Mouse (Mus musculus) ES-E14 (cell line): ENCODE measurements around the gene Colgalt1. TPM values are rescaled to one million over a fixed set of nuclear protein-coding genes. Genes with fewer than 3 reads are reported as not detected.

Experiments used
- DNase-seq: peaks from one replicate; pipeline ENCODE4 v3.0.0-alpha.2; 2013; ENCODE audit warnings: low read depth, low spot score
- H3K27ac ChIP-seq: 2 replicates; pipeline ENCODE4 v1.5.1; 2012; ENCODE audit warnings: low read depth, mild to moderate bottlenecking, low read length, moderate library complexity, mixed read lengths; ENCODE audit not compliant: poor library complexity, insufficient read depth, severe bottlenecking
- H3K36me3 ChIP-seq: 2 replicates; pipeline ENCODE4 v1.6.1; 2012; ENCODE audit warnings: mild to moderate bottlenecking, low read length, moderate library complexity, mixed read lengths; ENCODE audit not compliant: control insufficient read depth, poor library complexity, insufficient read depth, severe bottlenecking
- H3K4me1 ChIP-seq, 2 experiments: fragments of 150-350 bp in 1 of 2; sonication (generic) in 1 of 2; 2 replicates each; pipeline ENCODE4 v1.6.1; 2012; ENCODE audit warnings: low read length in 2 of 2, mild to moderate bottlenecking in 1 of 2, mixed read lengths in 1 of 2; ENCODE audit not compliant: control insufficient read depth in 2 of 2, insufficient read depth in 2 of 2, poor library complexity in 1 of 2
- H3K4me3 ChIP-seq, 2 experiments: fragments of 150-350 bp in 1 of 2; sonication (generic) in 1 of 2; 2 replicates each; pipeline ENCODE4 v1.5.1; 2012; ENCODE audit warnings: low read length in 2 of 2, low read depth in 1 of 2, mild to moderate bottlenecking in 1 of 2, mixed read lengths in 1 of 2; ENCODE audit not compliant: insufficient read depth in 1 of 2, poor library complexity in 1 of 2, severe bottlenecking in 1 of 2
- H3K9ac ChIP-seq: 2 replicates; pipeline ENCODE4 v1.6.1; 2012; ENCODE audit warnings: low read depth, mild to moderate bottlenecking, low read length, mixed read lengths; ENCODE audit not compliant: poor library complexity, insufficient read depth, severe bottlenecking
- H3K9me3 ChIP-seq: fragments of 150-350 bp; sonication (generic); 2 replicates; pipeline ENCODE4 v1.6.1; 2012; ENCODE audit warnings: low read depth, mild to moderate bottlenecking, low read length; ENCODE audit not compliant: control insufficient read depth, insufficient read depth
- CHD2 ChIP-seq: IDR thresholded peaks from 2 replicates; pipeline ENCODE4 v1.6.1; 2014; ENCODE audit warnings: mild to moderate bottlenecking, low read depth, low read length, inconsistent platforms
- HCFC1 ChIP-seq: IDR thresholded peaks from 2 replicates; pipeline ENCODE4 v1.6.1; 2012; ENCODE audit warnings: low read length, inconsistent platforms, borderline replicate concordance; ENCODE audit not compliant: insufficient read depth
- MAFK ChIP-seq: IDR thresholded peaks from 2 replicates; pipeline ENCODE4 v1.6.1; 2014; ENCODE audit warnings: mild to moderate bottlenecking, low read depth, low read length, inconsistent platforms; ENCODE audit not compliant: insufficient read depth
- ZC3H11A ChIP-seq: IDR thresholded peaks from 2 replicates; pipeline ENCODE4 v1.6.1; 2012; ENCODE audit warnings: low read depth, mild to moderate bottlenecking, inconsistent platforms, low read length, borderline replicate concordance
- ZNF384 ChIP-seq: IDR thresholded peaks from 2 replicates; pipeline ENCODE4 v1.6.1; 2012; ENCODE audit warnings: low read depth, low read length, inconsistent platforms
- in situ Hi-C, 2 experiments: fragments of 600-800 bp; cut with MboI; formaldehyde crosslinking; loops; one replicate each; pipeline ENCODE4 v1.15.1; 2025; ENCODE audit warnings: low sequenced_read_pairs in 2 of 2, inconsistent platforms in 1 of 2; ENCODE audit not compliant: unreplicated experiment in 2 of 2
- total RNA-seq: library from RNA; depleted of rRNA; stranded (reverse); fragments of 300-350 nt; gene quantifications from 2 replicates; pipeline ENCODE4 v1.2.3, GENCODE M21; 2012

The Colgalt1 gene
- total RNA-seq, 1 experiment: 126 TPM

DNA sequence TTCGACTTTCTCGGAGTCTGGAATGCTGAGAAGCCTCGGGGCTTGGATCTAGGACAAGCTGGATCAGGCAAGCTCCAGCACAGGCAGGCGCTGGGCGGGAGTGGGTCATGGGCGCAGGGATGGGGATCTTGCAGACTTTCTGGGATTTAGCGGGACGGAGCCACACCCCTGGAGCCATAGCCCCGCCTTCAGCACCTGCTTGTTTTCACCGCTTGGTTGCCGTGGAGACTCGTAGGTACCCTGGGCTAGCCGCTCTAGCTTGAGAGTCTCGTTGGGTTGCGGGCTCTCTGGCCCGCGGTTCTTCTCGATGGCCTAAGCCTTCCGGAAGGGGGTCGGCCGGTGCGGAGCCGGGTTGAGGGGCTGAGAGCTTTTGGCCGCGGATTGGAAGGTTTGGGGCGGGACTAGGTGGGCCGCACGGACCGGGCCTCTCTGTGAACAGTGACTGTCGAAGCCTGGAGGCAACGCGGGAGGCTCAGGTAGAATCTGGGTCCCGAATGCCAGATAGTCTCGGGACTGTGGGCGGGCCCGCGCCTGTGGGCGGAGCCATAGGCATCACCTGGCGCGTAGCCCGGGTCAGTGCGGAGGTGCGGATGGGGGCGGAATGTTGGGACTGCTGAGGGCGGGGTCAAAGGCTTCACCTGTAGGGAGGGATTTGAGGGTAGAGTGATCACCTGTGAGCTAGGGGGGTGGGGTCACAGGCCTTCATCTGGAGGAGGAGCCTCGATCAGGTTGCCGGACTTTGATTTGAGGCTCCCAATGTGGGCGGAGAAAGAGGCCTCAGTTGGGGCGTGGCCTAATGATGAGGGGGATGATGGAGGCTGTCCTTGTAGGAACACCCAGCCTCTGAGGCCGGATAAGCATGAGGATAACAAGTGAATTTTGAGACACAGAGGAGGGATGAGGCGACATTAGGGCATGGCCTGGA lies 41.2 kb upstream of the Colgalt1 start:
- peak overlapping the region; percentile 76 to 98 for H3K4me3 ChIP-seq
- DNase-seq: peak; percentile 99
- in situ Hi-C loops: no loop called here
- H3K9ac ChIP-seq: peak overlapping the region; percentile 89
- H3K4me1 ChIP-seq: peaks cover 0 to 19% of the 10 kb centered on the region in 2 experiments; a peak in 2 of 4 replicates
- H3K9me3 ChIP-seq: no peaks in the 10 kb centered on the region
- peak overlapping the region; percentile 92 for H3K27ac ChIP-seq
- no peaks in the 10 kb centered on the region for H3K36me3 ChIP-seq
- 0 out of 2 replicates have a peak, but pooled peaks have one; percentile 10 for TF ChIP-seq HCFC1
- TF ChIP-seq MAFK: no peak

- peak; percentile 100 for DNase-seq
- H3K36me3 ChIP-seq: no peaks in the 10 kb centered on the region
- H3K4me3 ChIP-seq: peak overlapping the region; percentile 76 to 98
- peak overlapping the region; percentile 77 for H3K9ac ChIP-seq
- TF ChIP-seq ZC3H11A (no peak), MAFK (0 out of 2 replicates have a peak, but pooled peaks have one; percentile 6), ZNF384 (no peak), CHD2 (no peak), HCFC1 (no peak; the same call in 1 of the 2 replicates)
- H3K9me3 ChIP-seq: no peaks in the 10 kb centered on the region
- in situ Hi-C loops: no loop called here
- H3K4me1 ChIP-seq: peaks cover 0 to 19% of the 10 kb centered on the region in 2 experiments; a peak in 2 of 4 replicates
- H3K27ac ChIP-seq: peak overlapping the region; percentile 76; the same call in 1 of the 2 replicates
Observed at GRCm38 (mm10) chr8:71570291-71570954, 40.4 kb upstream of the Colgalt1 start.

GRCm38 (mm10) chr8:71572077-71572476 lies 38.7 kb upstream of the Colgalt1 start:
- Histone ChIP-seq H3K36me3 (no peaks in the 10 kb centered on the region), H3K27ac (no peak overlapping the region), H3K4me3 (no peak overlapping the region), H3K9me3 (no peaks in the 10 kb centered on the region), H3K9ac (no peak overlapping the region), H3K4me1 (peaks cover 0 to 19% of the 10 kb centered on the region in 2 experiments; a peak in 2 of 4 replicates)
- in situ Hi-C loops: no loop called here
- no peak for DNase-seq
- TF ChIP-seq ZNF384 (no peak), HCFC1 (no peak), CHD2 (no peak), MAFK (no peak), ZC3H11A (no peak)

GRCm38 (mm10) chr8:71572847-71573633 lies 37.8 kb upstream of the Colgalt1 start:
- DNase-seq: no peak
- Histone ChIP-seq H3K27ac (no peak overlapping the region), H3K36me3 (no peaks in the 10 kb centered on the region), H3K9ac (no peak overlapping the region), H3K9me3 (no peaks in the 10 kb centered on the region), H3K4me1 (peaks cover 0 to 13% of the 10 kb centered on the region in 2 experiments; a peak in 2 of 4 replicates), H3K4me3 (no peak overlapping the region)
- in situ Hi-C loops: no loop called here
- TF ChIP-seq HCFC1 (no peak), MAFK (no peak), CHD2 (no peak), ZNF384 (no peak), ZC3H11A (no peak)
